ENCODE assay signal across 19 mouse cellular contexts in the genomic region with DNA sequence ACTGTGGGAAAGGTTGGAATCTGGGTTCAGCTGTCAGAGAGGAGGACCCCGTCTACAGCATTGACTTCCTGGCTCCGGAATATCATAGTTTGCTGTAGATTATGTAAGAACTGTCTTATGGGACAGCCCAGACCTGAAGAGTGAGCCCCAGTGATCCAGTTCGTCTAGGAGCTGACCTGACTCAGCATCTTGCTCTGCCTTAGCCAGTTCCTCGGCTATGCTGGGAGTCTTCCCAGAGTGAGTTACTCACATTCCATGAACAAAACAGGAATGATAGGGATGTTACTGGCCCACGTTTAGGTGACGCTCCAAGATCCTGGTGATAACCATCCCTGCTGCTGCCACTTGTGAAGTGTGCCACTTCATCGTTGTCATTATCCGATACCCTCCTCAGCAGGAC. TPM values are rescaled to one million over a fixed set of nuclear protein-coding genes. Genes with fewer than 3 reads are reported as not detected.
DNase-seq lines count a peak whose midpoint lies in the region; TF ChIP-seq lines count a peak whose summit lies in the region.
"Had no signal": no experiment of that assay in that cellular context is flagged by ENCODE, and none has a peak within 500 bp of the region (broad histone marks: within the 10 kb centered on the region; RNA-seq: fewer than 3 reads in every experiment).

No protein-coding gene starts in this region.

- 86% methylated on average over 8 of the region's 8 CpGs for WGBS in hindbrain, embryonic 10.5 days

- peaks cover 2% of the 10 kb centered on the region; the same call in 1 of the 2 replicates for H3K4me1 ChIP-seq in embryonic fibroblast, embryonic 13.5 days (ENCODE audit: control insufficient read depth, insufficient read depth, low read length)
- no peaks in the 10 kb centered on the region for H3K4me1 ChIP-seq in hindbrain, embryonic 10.5 days (replicated peaks)
- H3K4me1 ChIP-seq: embryonic facial prominence, embryonic 10.5 days; embryonic facial prominence, embryonic 12.5 days; forebrain, embryonic 12.5 days had no signal

- H3K9me3 ChIP-seq in hindbrain, embryonic 10.5 days: peaks cover 1% of the 10 kb centered on the region; the same call in 1 of the 2 replicates
- H3K9me3 ChIP-seq: embryonic facial prominence, embryonic 10.5 days; embryonic facial prominence, embryonic 12.5 days; forebrain, embryonic 12.5 days had no signal

- DNase-seq in urinary bladder, postnatal 25 days (ENCODE audit: low spot score): peak; percentile 11
- DNase-seq in urinary bladder, postnatal 4 days (ENCODE audit: low spot score in 2 of 2): no peak
- no peak for DNase-seq in right cerebral cortex, postnatal 25 days
- DNase-seq in hindbrain, embryonic 10.5 days (ENCODE audit: low spot score): no peak
- DNase-seq: adrenal gland, adult 8-10 months; adrenal gland, postnatal 14 days; adrenal gland, postnatal 36 days; cerebellum, adult 11-12 months; cerebellum, adult 2 months; cerebellum, adult 9-10 months; cerebellum, postnatal 10 days; cerebellum, postnatal 25 days had no signal

- H3K4me3 ChIP-seq in embryonic fibroblast, embryonic 13.5 days (ENCODE audit: insufficient read depth, low read length): no peak overlapping the region
- no peak overlapping the region for H3K4me3 ChIP-seq in hindbrain, embryonic 10.5 days
- H3K4me3 ChIP-seq: embryonic facial prominence, embryonic 10.5 days; embryonic facial prominence, embryonic 12.5 days; erythroblast, embryonic 14.5 days; forebrain, embryonic 10.5 days; forebrain, embryonic 12.5 days had no signal

- no peaks in the 10 kb centered on the region for H3K27me3 ChIP-seq in hindbrain, embryonic 10.5 days (ENCODE audit: insufficient read depth, poor library complexity, severe bottlenecking)
- H3K27me3 ChIP-seq: embryonic facial prominence, embryonic 12.5 days; forebrain, embryonic 12.5 days had no signal

- no peaks in the 10 kb centered on the region for H3K36me3 ChIP-seq in hindbrain, embryonic 10.5 days
- H3K36me3 ChIP-seq: embryonic facial prominence, embryonic 10.5 days; embryonic facial prominence, embryonic 12.5 days; forebrain, embryonic 10.5 days; forebrain, embryonic 12.5 days had no signal

- peak overlapping the region; percentile 27; the same call in 1 of the 2 replicates for H3K27ac ChIP-seq in embryonic fibroblast, embryonic 13.5 days (ENCODE audit: insufficient read depth, low read length)
- no peak overlapping the region for H3K27ac ChIP-seq in hindbrain, embryonic 10.5 days
- H3K27ac ChIP-seq: embryonic facial prominence, embryonic 10.5 days; embryonic facial prominence, embryonic 12.5 days; forebrain, embryonic 10.5 days; forebrain, embryonic 12.5 days had no signal

- TF ChIP-seq POLR2A in embryonic fibroblast, embryonic 13.5 days (IDR thresholded peaks at IDR 0.05; ENCODE audit: low read depth, low read length): no peak

- TF ChIP-seq CTCF in embryonic fibroblast, embryonic 13.5 days (IDR thresholded peaks at IDR 0.05; ENCODE audit: borderline replicate concordance, insufficient read depth, low read length): no peak

RNA-seq across cellular contexts. Expression of gene Smpd3, which starts 25.5 kb away (rescaled TPM):
- polyA plus RNA-seq in embryonic fibroblast, embryonic 13.5 days (2011; ENCODE audit: insufficient read length, low read depth, missing spikeins): 0.37 and 0.89 TPM in 2 replicates
- polyA plus RNA-seq in hindbrain, embryonic 10.5 days (2016; fragmentation: Nextera tagmentation; extraction: Ambion mirVana): 12.7 and 20.9 TPM in 2 replicates
- polyA plus RNA-seq: activated CD4-positive, CD25-positive, alpha-beta regulatory T cell, adult 4 months; erythroblast, embryonic 14.5 days had no signal

RNA-seq across cellular contexts. Expression of gene Zfp90, which starts 51.8 kb away (rescaled TPM):
- 10.1 and 11.7 TPM in 2 replicates for polyA plus RNA-seq in embryonic fibroblast, embryonic 13.5 days (2011; ENCODE audit: insufficient read length, low read depth, missing spikeins)
- 24.1 and 26.1 TPM in 2 replicates for polyA plus RNA-seq in hindbrain, embryonic 10.5 days (2016; fragmentation: Nextera tagmentation; extraction: Ambion mirVana)
